Mouse (Mus musculus): ENCODE measurements at regions not wholly inside any gene's neighbourhood (a gene's known extent, or its start where the extent isn't known, plus 50 kb on each side); places are given as distances from the start of the nearest gene placed in this dataset.

GRCm38 (mm10) chr7:115335051-115335450, 591.6 kb downstream of the Insc start:
- TF ChIP-seq CTCF (IDR thresholded peaks at IDR 0.05; ENCODE audit: extremely low read depth, insufficient read depth, insufficient read length, insufficient replicate concordance) (no peak), POLR2A (IDR thresholded peaks at IDR 0.05; ENCODE audit: low read depth, low read length) (no peak)
